Mouse (Mus musculus): Measurements from ENCODE around the gene Jpt1. TPM values are rescaled to one million over a fixed set of nuclear protein-coding genes. Genes with fewer than 3 reads are reported as not detected.
A peak's percentile ranks its signal among the peaks of the same experiment; 100 is the strongest.

Gene Jpt1
- polyA plus RNA-seq, 1 experiment from 2014 or later = 263 TPM

GRCm38 (mm10) chr11:115522238-115522637 is 8.1 kb upstream of the Jpt1 start:
- Histone ChIP-seq H3K27ac (ENCODE audit: low read depth, low read length) (no peak overlapping the region), H3K4me2 (replicated peaks; ENCODE audit: low read depth) (no peak overlapping the region), H3K9me3 (ENCODE audit: control insufficient read depth) (no peaks in the 10 kb centered on the region), H3K4me3 (ENCODE audit: low read depth, low read length) (no peak overlapping the region), H3K36me3 (ENCODE audit: control insufficient read depth, insufficient read depth) (peaks cover 40% of the 10 kb centered on the region), H3K9ac (ENCODE audit: low read depth, low read length) (no peak overlapping the region), H3K27me3 (replicated peaks; ENCODE audit: control insufficient read depth, insufficient read depth, low read length) (no peaks in the 10 kb centered on the region), H3K4me1 (replicated peaks; ENCODE audit: control insufficient read depth, insufficient read depth, low read length) (no peaks in the 10 kb centered on the region)
- 85% methylated on average over 2 of the region's 2 CpGs for WGBS
- TF ChIP-seq CTCF (IDR thresholded peaks at IDR 0.05; ENCODE audit: low read depth) = no peak
- peak; percentile 16; the same call in 1 of the 2 replicates for ATAC-seq

- WGBS = 74% methylated on average over 4 of the region's 4 CpGs
- H3K4me1 ChIP-seq (replicated peaks; ENCODE audit: control insufficient read depth, insufficient read depth, low read length) = no peaks in the 10 kb centered on the region
- no peak overlapping the region for H3K9ac ChIP-seq (ENCODE audit: low read depth, low read length)
- H3K36me3 ChIP-seq (ENCODE audit: control insufficient read depth, insufficient read depth) = peaks cover 31% of the 10 kb centered on the region
- no peak overlapping the region for H3K4me3 ChIP-seq (ENCODE audit: low read depth, low read length)
- H3K27ac ChIP-seq (ENCODE audit: low read depth, low read length) = no peak overlapping the region
- H3K9me3 ChIP-seq (ENCODE audit: control insufficient read depth) = no peaks in the 10 kb centered on the region
- H3K4me2 ChIP-seq (replicated peaks; ENCODE audit: low read depth) = no peak overlapping the region
- no peaks in the 10 kb centered on the region for H3K27me3 ChIP-seq (replicated peaks; ENCODE audit: control insufficient read depth, insufficient read depth, low read length)
- TF ChIP-seq CTCF (IDR thresholded peaks at IDR 0.05; ENCODE audit: low read depth) = no peak
- ATAC-seq = no peak
Observed at GRCm38 (mm10) chr11:115521080-115521479, 6.9 kb upstream of the Jpt1 start.

GRCm38 (mm10) chr11:115520218-115520617 is 6.0 kb upstream of the Jpt1 start:
- Histone ChIP-seq H3K4me3 (ENCODE audit: low read depth, low read length) (no peak overlapping the region), H3K27me3 (replicated peaks; ENCODE audit: control insufficient read depth, insufficient read depth, low read length) (no peaks in the 10 kb centered on the region), H3K4me1 (replicated peaks; ENCODE audit: control insufficient read depth, insufficient read depth, low read length) (no peaks in the 10 kb centered on the region), H3K4me2 (replicated peaks; ENCODE audit: low read depth) (no peak overlapping the region), H3K27ac (ENCODE audit: low read depth, low read length) (no peak overlapping the region), H3K36me3 (ENCODE audit: control insufficient read depth, insufficient read depth) (peaks cover 22% of the 10 kb centered on the region), H3K9ac (ENCODE audit: low read depth, low read length) (no peak overlapping the region), H3K9me3 (ENCODE audit: control insufficient read depth) (no peaks in the 10 kb centered on the region)
- TF ChIP-seq CTCF (IDR thresholded peaks at IDR 0.05; ENCODE audit: low read depth) = no peak
- WGBS = 91% methylated on average over 2 of the region's 2 CpGs
- ATAC-seq = no peak

- H3K27me3 ChIP-seq (replicated peaks; ENCODE audit: control insufficient read depth, insufficient read depth, low read length) = no peaks in the 10 kb centered on the region
- 86% methylated on average over 3 of the region's 3 CpGs for WGBS
- H3K9me3 ChIP-seq (ENCODE audit: control insufficient read depth) = no peaks in the 10 kb centered on the region
- no peak for TF ChIP-seq CTCF (IDR thresholded peaks at IDR 0.05; ENCODE audit: low read depth)
- H3K27ac ChIP-seq (ENCODE audit: low read depth, low read length) = no peak overlapping the region
- no peak overlapping the region for H3K9ac ChIP-seq (ENCODE audit: low read depth, low read length)
- no peaks in the 10 kb centered on the region for H3K4me1 ChIP-seq (replicated peaks; ENCODE audit: control insufficient read depth, insufficient read depth, low read length)
- H3K4me3 ChIP-seq (ENCODE audit: low read depth, low read length) = no peak overlapping the region
- no peak for ATAC-seq
- peaks cover 16% of the 10 kb centered on the region for H3K36me3 ChIP-seq (ENCODE audit: control insufficient read depth, insufficient read depth)
- H3K4me2 ChIP-seq (replicated peaks; ENCODE audit: low read depth) = no peak overlapping the region
Observed at GRCm38 (mm10) chr11:115519581-115519980, 5.4 kb upstream of the Jpt1 start.

- peaks cover 12% of the 10 kb centered on the region for H3K36me3 ChIP-seq (ENCODE audit: control insufficient read depth, insufficient read depth)
- no peak overlapping the region for H3K4me3 ChIP-seq (ENCODE audit: low read depth, low read length)
- no peak overlapping the region for H3K4me2 ChIP-seq (replicated peaks; ENCODE audit: low read depth)
- H3K27me3 ChIP-seq (replicated peaks; ENCODE audit: control insufficient read depth, insufficient read depth, low read length) = no peaks in the 10 kb centered on the region
- no peak overlapping the region for H3K9ac ChIP-seq (ENCODE audit: low read depth, low read length)
- no peaks in the 10 kb centered on the region for H3K9me3 ChIP-seq (ENCODE audit: control insufficient read depth)
- no peak for ATAC-seq
- WGBS = 73% methylated on average over 9 of the region's 9 CpGs
- TF ChIP-seq CTCF (IDR thresholded peaks at IDR 0.05; ENCODE audit: low read depth) = no peak
- H3K27ac ChIP-seq (ENCODE audit: low read depth, low read length) = no peak overlapping the region
- no peaks in the 10 kb centered on the region for H3K4me1 ChIP-seq (replicated peaks; ENCODE audit: control insufficient read depth, insufficient read depth, low read length)
Observed at GRCm38 (mm10) chr11:115518693-115519092, 4.5 kb upstream of the Jpt1 start.

- Histone ChIP-seq H3K27me3 (replicated peaks; ENCODE audit: control insufficient read depth, insufficient read depth, low read length) (no peaks in the 10 kb centered on the region), H3K4me2 (replicated peaks; ENCODE audit: low read depth) (no peak overlapping the region), H3K4me1 (replicated peaks; ENCODE audit: control insufficient read depth, insufficient read depth, low read length) (peaks cover 4% of the 10 kb centered on the region), H3K4me3 (ENCODE audit: low read depth, low read length) (no peak overlapping the region), H3K9ac (ENCODE audit: low read depth, low read length) (no peak overlapping the region), H3K27ac (ENCODE audit: low read depth, low read length) (no peak overlapping the region), H3K36me3 (ENCODE audit: control insufficient read depth, insufficient read depth) (no peaks in the 10 kb centered on the region), H3K9me3 (ENCODE audit: control insufficient read depth) (no peaks in the 10 kb centered on the region)
- 83% methylated on average over 5 of the region's 5 CpGs for WGBS
- TF ChIP-seq CTCF (IDR thresholded peaks at IDR 0.05; ENCODE audit: low read depth) = no peak
- ATAC-seq = no peak
Observed at GRCm38 (mm10) chr11:115516942-115517341, 2.8 kb upstream of the Jpt1 start.

GRCm38 (mm10) chr11:115515021-115515420 is 834 bp upstream of the Jpt1 start:
- Histone ChIP-seq H3K9me3 (ENCODE audit: control insufficient read depth) (no peaks in the 10 kb centered on the region), H3K27ac (ENCODE audit: low read depth, low read length) (no peak overlapping the region), H3K4me3 (ENCODE audit: low read depth, low read length) (no peak overlapping the region), H3K4me1 (replicated peaks; ENCODE audit: control insufficient read depth, insufficient read depth, low read length) (peaks cover 8% of the 10 kb centered on the region), H3K36me3 (ENCODE audit: control insufficient read depth, insufficient read depth) (no peaks in the 10 kb centered on the region), H3K9ac (ENCODE audit: low read depth, low read length) (no peak overlapping the region), H3K27me3 (replicated peaks; ENCODE audit: control insufficient read depth, insufficient read depth, low read length) (no peaks in the 10 kb centered on the region), H3K4me2 (replicated peaks; ENCODE audit: low read depth) (no peak overlapping the region)
- WGBS = 61% methylated on average over 6 of the region's 6 CpGs
- no peak for ATAC-seq
- no peak for TF ChIP-seq CTCF (IDR thresholded peaks at IDR 0.05; ENCODE audit: low read depth)
